Mouse (Mus musculus): ENCODE data around the gene Tmem259. TPM values are rescaled to one million over a fixed set of nuclear protein-coding genes. Genes with fewer than 3 reads are reported as not detected.

The Tmem259 gene
- polyA plus RNA-seq, 1 experiment, result 131 TPM

- WGBS, result 92% methylated on average over 21 of the region's 21 CpGs
- Histone ChIP-seq H3K27ac (ENCODE audit: control insufficient read depth, insufficient read depth, low read depth, low read length, poor library complexity) (no peak overlapping the region), H3K4me1 (ENCODE audit: control insufficient read depth, insufficient read depth, low read length) (no peaks in the 10 kb centered on the region), H3K4me3 (replicated peaks; ENCODE audit: control insufficient read depth, low read depth, low read length) (no peak overlapping the region)
- TF ChIP-seq CTCF (IDR thresholded peaks at IDR 0.05; ENCODE audit: control insufficient read depth, insufficient read depth, low read length) (no peak), POLR2A (IDR thresholded peaks at IDR 0.05; ENCODE audit: borderline replicate concordance, control insufficient read depth, low read depth, low read length) (no peak)
Observed at GRCm38 (mm10) chr10:79974087-79974486, 10.0 kb downstream of the Tmem259 start.

GRCm38 (mm10) chr10:79972831-79973230, 11.3 kb downstream of the Tmem259 start:
- TF ChIP-seq CTCF (IDR thresholded peaks at IDR 0.05; ENCODE audit: control insufficient read depth, insufficient read depth, low read length), result no peak
- TF ChIP-seq POLR2A (IDR thresholded peaks at IDR 0.05; ENCODE audit: borderline replicate concordance, control insufficient read depth, low read depth, low read length), result no peak; the same call in 1 of the 2 replicates
- Histone ChIP-seq H3K27ac (ENCODE audit: control insufficient read depth, insufficient read depth, low read depth, low read length, poor library complexity) (no peak overlapping the region), H3K4me3 (replicated peaks; ENCODE audit: control insufficient read depth, low read depth, low read length) (no peak overlapping the region), H3K4me1 (ENCODE audit: control insufficient read depth, insufficient read depth, low read length) (no peaks in the 10 kb centered on the region)
- 68% methylated on average over 14 of the region's 14 CpGs for WGBS

GRCm38 (mm10) chr10:79971183-79971497, 13.0 kb downstream of the Tmem259 start:
- TF ChIP-seq CTCF (IDR thresholded peaks at IDR 0.05; ENCODE audit: control insufficient read depth, insufficient read depth, low read length) (no peak), POLR2A (IDR thresholded peaks at IDR 0.05; ENCODE audit: borderline replicate concordance, control insufficient read depth, low read depth, low read length) (no peak)
- H3K4me3 ChIP-seq (replicated peaks; ENCODE audit: control insufficient read depth, low read depth, low read length), result no peak overlapping the region
- 9% methylated on average over 21 of the region's 21 CpGs for WGBS

GRCm38 (mm10) chr10:79970415-79971182, 13.5 kb downstream of the Tmem259 start, which contains the start of gene Grin3b:
Gene Grin3b, plus strand, starts transcription at chr10:79970715.
- no peak for TF ChIP-seq CTCF (IDR thresholded peaks at IDR 0.05; ENCODE audit: control insufficient read depth, insufficient read depth, low read length)
- no peak for TF ChIP-seq POLR2A (IDR thresholded peaks at IDR 0.05; ENCODE audit: borderline replicate concordance, control insufficient read depth, low read depth, low read length)
- WGBS, result 5% methylated on average over 47 of the region's 47 CpGs
- H3K4me3 ChIP-seq (replicated peaks; ENCODE audit: control insufficient read depth, low read depth, low read length), result no peak within 1 kb of the TSS
- no peak within 1 kb of the TSS for H3K27ac ChIP-seq (ENCODE audit: control insufficient read depth, insufficient read depth, low read depth, low read length, poor library complexity)
- H3K4me1 ChIP-seq (ENCODE audit: control insufficient read depth, insufficient read depth, low read length), result no peaks in the 10 kb centered on the region

More at GRCm38 (mm10) chr10:79971183-79971497, 13.0 kb downstream of the Tmem259 start:
- Histone ChIP-seq H3K4me1 (ENCODE audit: control insufficient read depth, insufficient read depth, low read length) (no peaks in the 10 kb centered on the region), H3K27ac (ENCODE audit: control insufficient read depth, insufficient read depth, low read depth, low read length, poor library complexity) (no peak overlapping the region)

- no peak for TF ChIP-seq CTCF (IDR thresholded peaks at IDR 0.05; ENCODE audit: control insufficient read depth, insufficient read depth, low read length)
- TF ChIP-seq POLR2A (IDR thresholded peaks at IDR 0.05; ENCODE audit: borderline replicate concordance, control insufficient read depth, low read depth, low read length), result no peak
- 67% methylated on average over 3 of the region's 3 CpGs for WGBS
- no peak overlapping the region for H3K4me3 ChIP-seq (replicated peaks; ENCODE audit: control insufficient read depth, low read depth, low read length)
- H3K4me1 ChIP-seq (ENCODE audit: control insufficient read depth, insufficient read depth, low read length), result no peaks in the 10 kb centered on the region
- H3K27ac ChIP-seq (ENCODE audit: control insufficient read depth, insufficient read depth, low read depth, low read length, poor library complexity), result no peak overlapping the region
Observed at GRCm38 (mm10) chr10:79969124-79969568, 15.0 kb downstream of the Tmem259 start.

- Histone ChIP-seq H3K4me1 (ENCODE audit: control insufficient read depth, insufficient read depth, low read length) (no peaks in the 10 kb centered on the region), H3K27ac (ENCODE audit: control insufficient read depth, insufficient read depth, low read depth, low read length, poor library complexity) (no peak overlapping the region), H3K4me3 (replicated peaks; ENCODE audit: control insufficient read depth, low read depth, low read length) (no peak overlapping the region)
- WGBS, result 91% methylated on average over 1 of the region's 1 CpGs
- no peak for TF ChIP-seq CTCF (IDR thresholded peaks at IDR 0.05; ENCODE audit: control insufficient read depth, insufficient read depth, low read length)
- TF ChIP-seq POLR2A (IDR thresholded peaks at IDR 0.05; ENCODE audit: borderline replicate concordance, control insufficient read depth, low read depth, low read length), result no peak
Observed at GRCm38 (mm10) chr10:79968181-79968580, 15.9 kb downstream of the Tmem259 start.

GRCm38 (mm10) chr10:79966886-79967400, 17.2 kb downstream of the Tmem259 start:
- WGBS, result 83% methylated on average over 5 of the region's 5 CpGs

GRCm38 (mm10) chr10:79965325-79965724, 18.8 kb downstream of the Tmem259 start:
- no peak overlapping the region for H3K4me3 ChIP-seq (replicated peaks; ENCODE audit: control insufficient read depth, low read depth, low read length)
- H3K4me1 ChIP-seq (ENCODE audit: control insufficient read depth, insufficient read depth, low read length), result peaks cover 2% of the 10 kb centered on the region
- 91% methylated on average over 5 of the region's 5 CpGs for WGBS
- TF ChIP-seq CTCF (IDR thresholded peaks at IDR 0.05; ENCODE audit: control insufficient read depth, insufficient read depth, low read length) (no peak), POLR2A (IDR thresholded peaks at IDR 0.05; ENCODE audit: borderline replicate concordance, control insufficient read depth, low read depth, low read length) (no peak)
- H3K27ac ChIP-seq (ENCODE audit: control insufficient read depth, insufficient read depth, low read depth, low read length, poor library complexity), result no peak overlapping the region

More at GRCm38 (mm10) chr10:79966886-79967400, 17.2 kb downstream of the Tmem259 start:
- Histone ChIP-seq H3K27ac (ENCODE audit: control insufficient read depth, insufficient read depth, low read depth, low read length, poor library complexity) (no peak overlapping the region), H3K4me1 (ENCODE audit: control insufficient read depth, insufficient read depth, low read length) (no peaks in the 10 kb centered on the region), H3K4me3 (replicated peaks; ENCODE audit: control insufficient read depth, low read depth, low read length) (no peak overlapping the region)
- no peak for TF ChIP-seq CTCF (IDR thresholded peaks at IDR 0.05; ENCODE audit: control insufficient read depth, insufficient read depth, low read length)
- no peak for TF ChIP-seq POLR2A (IDR thresholded peaks at IDR 0.05; ENCODE audit: borderline replicate concordance, control insufficient read depth, low read depth, low read length)
